Mouse (Mus musculus): ENCODE data around the gene Twnk. TPM values are rescaled to one million over a fixed set of nuclear protein-coding genes. Genes with fewer than 3 reads are reported as not detected.

Twnk gene
- total RNA-seq, 2 experiments from 2014 or later: 27.4 to 28.4 TPM

GRCm38 (mm10) chr19:45045651-45046050, 40.2 kb downstream of the Twnk start, which contains the start of gene Pdzd7:
TSS of gene Pdzd7 (minus strand) at chr19:45045717.
- no peak for DNase-seq (ENCODE audit: low spot score)
- intact Hi-C loops (cut with DNase I): no loop called here

DNA sequence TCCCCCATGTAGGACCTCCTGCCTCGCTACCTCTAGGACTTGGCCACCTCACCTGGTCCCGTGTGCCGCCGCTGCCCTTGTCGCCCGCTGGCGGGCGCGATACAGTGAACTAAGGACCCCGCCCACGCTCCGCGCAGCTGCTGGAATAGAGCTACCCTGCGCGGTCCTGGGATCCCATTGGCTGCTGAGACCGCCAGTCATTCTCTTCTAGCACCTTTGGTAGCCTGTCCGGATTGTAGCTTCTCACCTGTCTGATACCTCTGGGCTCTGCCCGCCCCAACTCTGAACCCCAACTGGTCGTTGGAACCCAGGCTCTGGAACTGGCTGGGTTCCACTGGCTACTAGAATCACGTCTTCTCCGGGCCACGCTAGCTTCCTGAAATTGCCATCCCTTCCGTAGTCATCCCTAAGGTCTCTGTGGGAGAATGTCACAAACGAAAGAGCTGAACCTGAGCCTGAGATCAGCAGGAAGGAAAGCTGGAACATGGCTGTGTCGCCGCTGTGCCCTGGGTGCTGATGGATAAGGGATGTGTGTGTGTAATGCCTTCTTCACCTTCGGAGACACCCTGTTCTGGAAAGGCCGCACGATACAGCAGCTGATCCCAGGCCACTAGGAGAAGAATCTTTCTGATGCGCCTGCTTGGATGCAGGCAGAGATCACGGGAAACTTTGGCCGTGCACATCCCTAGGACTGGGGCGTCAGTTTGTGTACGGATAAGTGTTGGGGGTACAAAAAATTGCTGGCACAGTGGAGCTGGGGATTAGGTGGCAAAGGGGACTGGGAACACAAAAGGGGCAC, 41.3 kb downstream of the Twnk start:
- peak; percentile 70 for DNase-seq (ENCODE audit: low spot score)
- intact Hi-C loops (cut with DNase I): no loop called here

GRCm38 (mm10) chr19:45047417-45047934, 42.0 kb downstream of the Twnk start, which contains the start of gene Sfxn3:
TSS of gene Sfxn3 (plus strand) at chr19:45047503.
- peak; percentile 94 for DNase-seq (ENCODE audit: low spot score)
- intact Hi-C loops (cut with DNase I): no loop called here

GRCm38 (mm10) chr19:45047935-45048643, 42.6 kb downstream of the Twnk start:
- DNase-seq (ENCODE audit: low spot score): peak; percentile 66

DNA sequence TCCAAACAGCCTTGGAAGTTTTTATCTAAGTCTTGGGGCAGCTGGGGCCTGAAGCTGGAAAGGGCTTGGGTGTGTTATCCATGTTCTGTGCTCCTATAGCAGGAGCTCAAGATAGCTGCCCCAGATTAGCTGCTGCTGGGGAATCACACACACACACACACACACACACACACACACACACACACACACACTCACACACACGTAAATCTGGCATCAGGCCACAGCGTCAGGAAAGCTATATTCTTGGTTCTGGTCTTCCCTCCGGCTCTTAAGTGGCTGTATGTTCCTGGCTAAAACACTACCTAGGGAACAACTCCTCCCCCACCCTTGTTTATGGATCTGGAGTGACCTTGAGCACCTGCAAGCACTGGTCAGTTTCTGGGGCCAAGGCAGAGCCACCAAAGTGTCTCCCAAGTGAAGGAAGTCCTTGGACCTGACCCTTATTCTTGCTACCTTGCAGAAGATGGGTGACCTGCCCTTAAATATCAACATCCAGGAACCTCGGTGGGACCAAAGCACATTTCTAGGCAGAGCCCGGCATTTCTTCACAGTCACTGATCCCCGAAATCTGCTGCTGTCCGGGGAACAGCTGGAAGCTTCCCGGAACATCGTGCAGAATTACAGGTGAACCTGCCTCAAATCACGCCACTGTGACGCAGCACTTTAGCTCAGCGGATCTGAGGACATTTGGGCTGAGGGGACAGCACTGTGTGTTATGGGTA, 43.3 kb downstream of the Twnk start:
- intact Hi-C loops (cut with DNase I): no loop called here
- no peak for DNase-seq (ENCODE audit: low spot score)

More at GRCm38 (mm10) chr19:45047935-45048643, 42.6 kb downstream of the Twnk start:
- intact Hi-C loops (cut with DNase I): no loop called here

GRCm38 (mm10) chr19:45049523-45049922, 44.1 kb downstream of the Twnk start:
- intact Hi-C loops (cut with DNase I): no loop called here
- no peak for DNase-seq (ENCODE audit: low spot score)

DNA sequence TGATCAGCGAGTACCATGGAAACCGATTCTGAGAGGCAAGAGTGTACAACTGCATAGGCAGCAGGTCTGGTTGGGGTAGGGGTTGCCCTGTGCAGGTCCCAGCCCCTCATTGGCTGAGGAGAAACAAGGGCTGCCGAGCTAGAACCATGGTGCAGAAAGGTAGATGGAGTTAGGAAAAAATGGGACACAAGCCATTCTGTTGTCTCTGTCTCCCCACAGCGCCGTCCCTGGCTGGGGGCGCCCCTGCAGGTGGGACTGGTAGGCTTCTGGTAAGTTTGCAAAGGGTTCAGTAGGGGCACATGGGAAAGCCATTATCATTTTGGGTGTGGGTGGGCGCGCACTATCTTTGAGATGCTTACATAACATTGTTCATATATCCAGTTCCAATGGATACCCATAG, 48.0 kb downstream of the Twnk start:
- intact Hi-C loops (cut with DNase I): no loop called here
- DNase-seq (ENCODE audit: low spot score): no peak

GRCm38 (mm10) chr19:45054892-45055690, 49.6 kb downstream of the Twnk start:
- intact Hi-C loops (cut with DNase I): no loop called here
- no peak for DNase-seq (ENCODE audit: low spot score)

DNA sequence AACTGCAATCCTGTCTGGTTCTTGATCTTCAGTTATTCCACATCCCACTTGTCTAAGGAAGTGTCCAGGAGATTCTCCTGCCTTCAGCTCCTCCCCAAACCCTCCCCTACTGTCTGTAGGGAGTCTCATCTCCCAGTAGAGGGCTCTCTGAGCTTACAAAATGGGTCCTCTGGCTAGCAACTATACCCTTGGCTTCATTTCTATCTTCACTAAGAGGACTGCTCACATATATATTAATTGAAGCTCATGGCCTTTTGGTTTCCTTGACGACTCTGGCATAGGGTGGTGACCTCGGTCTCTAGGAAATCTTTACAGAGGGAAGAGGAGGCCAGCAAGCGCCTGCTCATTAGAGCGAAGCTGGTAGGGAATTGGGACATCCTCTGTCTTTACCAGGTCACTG, 50.9 kb downstream of the Twnk start:
- DNase-seq (ENCODE audit: low spot score): no peak
- intact Hi-C loops (cut with DNase I): no loop called here

DNA sequence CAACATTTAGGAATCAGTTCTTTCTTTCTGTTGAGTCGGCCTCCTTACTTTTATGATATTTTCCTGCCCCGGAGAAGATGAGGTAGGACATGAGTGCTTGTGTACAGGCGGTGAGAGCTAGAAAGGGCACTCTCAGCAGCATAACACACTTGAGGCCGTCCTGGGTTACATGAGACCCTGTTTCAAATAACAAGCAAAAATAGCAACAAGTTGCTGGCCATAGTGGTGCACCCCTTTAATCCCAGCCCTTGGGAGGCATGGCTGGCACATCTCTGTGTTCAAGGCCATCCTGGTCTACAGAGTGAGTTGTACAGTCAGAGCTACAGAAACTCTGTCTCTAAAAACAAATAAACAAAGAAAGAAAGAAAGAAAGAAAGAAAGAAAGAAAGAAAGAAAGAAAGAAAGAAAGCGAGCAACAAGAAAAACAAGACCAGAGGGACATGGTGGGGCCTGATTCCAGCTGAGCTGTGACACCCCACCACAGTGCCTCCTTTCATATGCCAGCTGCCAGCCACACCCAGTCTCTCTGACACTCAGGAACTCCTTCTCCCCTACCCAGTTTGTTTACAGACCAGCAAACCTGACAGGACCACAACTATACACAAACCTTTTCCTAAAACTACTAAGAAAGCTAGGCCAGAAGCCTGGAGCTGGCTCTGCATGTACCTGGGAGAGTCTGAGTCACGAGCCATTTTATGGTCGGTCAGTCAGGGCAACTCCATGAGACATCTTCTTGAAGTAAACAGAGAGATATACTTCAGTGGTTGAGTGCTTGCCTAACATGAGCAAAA, 51.6 kb downstream of the Twnk start:
- DNase-seq (ENCODE audit: low spot score): no peak
- intact Hi-C loops (cut with DNase I): no loop called here

DNA sequence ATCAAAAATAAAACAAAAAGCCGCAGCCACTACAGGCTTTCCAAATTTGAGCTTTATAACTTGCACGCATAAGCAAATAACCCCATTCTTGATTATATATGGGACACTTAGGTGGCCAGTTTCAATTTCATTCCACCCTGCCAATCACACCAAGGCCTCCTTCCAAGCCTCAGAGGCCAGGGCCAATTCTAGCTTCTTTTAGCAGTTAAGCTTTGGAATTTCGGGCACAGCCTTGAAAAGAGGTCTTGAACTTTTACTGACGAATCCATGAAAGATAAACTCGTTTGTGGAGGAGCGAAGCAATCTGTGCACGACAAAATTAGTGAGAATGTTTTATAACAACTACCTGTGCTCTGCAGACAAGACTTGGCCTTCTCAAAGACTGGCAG, 52.3 kb downstream of the Twnk start:
- DNase-seq (ENCODE audit: low spot score): no peak
- intact Hi-C loops (cut with DNase I): loop anchor here (2.0 kb wide), 1 partner anchor 17 kb away; the partner anchor contains the start of gene Kazald1

GRCm38 (mm10) chr19:45058113-45058839, 52.8 kb downstream of the Twnk start:
- peak; percentile 88 for DNase-seq (ENCODE audit: low spot score)
- intact Hi-C loops (cut with DNase I): loop anchor here (2.0 kb wide), 1 partner anchor 17 kb away; the partner anchor contains the start of gene Kazald1

- intact Hi-C loops (cut with DNase I): loop anchor here (2.0 kb wide), 1 partner anchor 16 kb away; the partner anchor contains the start of gene Kazald1
- DNase-seq (ENCODE audit: low spot score): no peak
These were observed 53.4 kb downstream of the Twnk start for GRCm38 (mm10) chr19:45058841-45059240.

Other genes with a start within 250 kb of the Twnk start
- gene Pax2, start 249.6 kb upstream of the Twnk start, total RNA-seq (2021): not detected
- gene Slf2, start 74.5 kb upstream of the Twnk start, total RNA-seq (2021): 10 to 100 TPM; 18.4 to 22.0 TPM
- under 1 TPM; 0.26 to 0.39 TPM for gene Sema4g, start 16.6 kb upstream of the Twnk start, total RNA-seq (2021)
- gene Mrpl43, start 779 bp downstream of the Twnk start, total RNA-seq (2021): 10 to 100 TPM; 54.9 to 55.4 TPM
- 10 to 100 TPM; 52.0 to 69.7 TPM for gene Lzts2, start 8.8 kb downstream of the Twnk start, total RNA-seq (2021)
- under 1 TPM in 1 of 2 experiments, not detected in 1; 0.16 TPM for gene Pdzd7, start 40.1 kb downstream of the Twnk start, total RNA-seq (2021)
- 10 to 100 TPM; 10.7 to 13.9 TPM for gene Sfxn3, start 41.8 kb downstream of the Twnk start, total RNA-seq (2021)
- gene Kazald1, start 69.6 kb downstream of the Twnk start, total RNA-seq (2021): 1 to 10 TPM; 3.8 to 5.2 TPM
- gene Tlx1, start 145.0 kb downstream of the Twnk start, total RNA-seq (2021): not detected
- under 1 TPM in 1 of 2 experiments, not detected in 1; 0.29 TPM for gene Lbx1, start 230.1 kb downstream of the Twnk start, total RNA-seq (2021)